Mouse (Mus musculus) monocyte, adult 2 months (primary cell): ENCODE data around the gene Arhgap21.
A peak's percentile ranks its signal among the peaks of the same experiment; 100 is the strongest.
"Not testable (repeated sequence)": the region's sequence is repeated elsewhere in the genome, so short reads cannot be mapped to it uniquely, and the experiment has no call there.

Source experiments
- DNase-seq, 2 experiments: peaks; one replicate each; pipeline ENCODE4 v3.0.0; 2022; ENCODE audit warnings: low spot score in 2 of 2, low read depth in 1 of 2

Arhgap21 gene

GRCm38 (mm10) chr2:20941105-20941504, 27.6 kb downstream of the Arhgap21 start:
- no peak for DNase-seq

- DNase-seq = no peak
Measured at GRCm38 (mm10) chr2:20939367-20939766, 29.3 kb downstream of the Arhgap21 start.

GRCm38 (mm10) chr2:20936609-20937221, 32.0 kb downstream of the Arhgap21 start:
- DNase-seq = no peak

- no peak for DNase-seq
Measured at GRCm38 (mm10) chr2:20934406-20934805, 34.3 kb downstream of the Arhgap21 start.

- DNase-seq = no peak
Measured at GRCm38 (mm10) chr2:20932748-20933313, 35.9 kb downstream of the Arhgap21 start.

GRCm38 (mm10) chr2:20931761-20932160, 36.9 kb downstream of the Arhgap21 start:
- DNase-seq = not testable (repeated sequence)

- no peak for DNase-seq
Measured at GRCm38 (mm10) chr2:20928454-20928853, 40.2 kb downstream of the Arhgap21 start.

- DNase-seq = no peak
Measured at GRCm38 (mm10) chr2:20924938-20925337, 43.7 kb downstream of the Arhgap21 start.

- DNase-seq = no peak
Measured at GRCm38 (mm10) chr2:20922366-20922765, 46.3 kb downstream of the Arhgap21 start.

GRCm38 (mm10) chr2:20921558-20921957, 47.1 kb downstream of the Arhgap21 start:
- no peak for DNase-seq

- no peak for DNase-seq
Measured at GRCm38 (mm10) chr2:20921021-20921420, 47.7 kb downstream of the Arhgap21 start.

- no peak for DNase-seq
Measured at GRCm38 (mm10) chr2:20914531-20915320, 54.0 kb downstream of the Arhgap21 start.

GRCm38 (mm10) chr2:20913019-20913415, 55.7 kb downstream of the Arhgap21 start:
- no peak for DNase-seq

GRCm38 (mm10) chr2:20912348-20913018, 56.2 kb downstream of the Arhgap21 start:
- DNase-seq = no peak

- DNase-seq = no peak
Measured at GRCm38 (mm10) chr2:20910446-20910845, 58.2 kb downstream of the Arhgap21 start.

GRCm38 (mm10) chr2:20909404-20909803, 59.3 kb downstream of the Arhgap21 start:
- no peak for DNase-seq

- DNase-seq = no peak
Measured at GRCm38 (mm10) chr2:20907291-20907690, 61.4 kb downstream of the Arhgap21 start.

GRCm38 (mm10) chr2:20905411-20905810, 63.3 kb downstream of the Arhgap21 start:
- DNase-seq = no peak

GRCm38 (mm10) chr2:20902981-20903645, 65.6 kb downstream of the Arhgap21 start:
- DNase-seq = no peak

GRCm38 (mm10) chr2:20901916-20902315, 66.8 kb downstream of the Arhgap21 start:
- DNase-seq = no peak

GRCm38 (mm10) chr2:20899301-20899700, 69.4 kb downstream of the Arhgap21 start:
- DNase-seq = peak in 1 of 2 experiments; percentile 6
